10 mouse cellular contexts compared by ENCODE assay signal in the genomic region with DNA sequence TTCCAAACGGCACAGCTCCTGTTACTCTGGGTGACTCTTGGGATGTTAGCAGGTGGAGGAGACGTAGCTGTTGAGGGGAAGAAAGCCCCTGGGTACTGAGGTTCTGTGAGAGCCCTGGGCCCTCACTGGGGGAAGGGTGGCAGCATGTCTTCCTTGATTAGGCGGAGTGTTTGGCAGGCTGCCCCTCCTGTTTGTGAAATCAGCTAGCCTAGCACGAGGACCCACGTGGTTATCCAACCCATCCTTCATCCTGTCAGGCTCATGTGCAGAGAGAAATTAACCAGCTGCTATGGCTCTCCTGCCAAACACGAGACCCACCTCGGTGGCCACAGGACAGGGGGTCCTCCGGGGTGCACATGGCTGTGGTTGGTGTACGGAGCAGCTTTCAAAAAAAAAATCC.
DNase-seq lines count a peak whose midpoint lies in the region; ATAC-seq lines count a peak whose summit lies in the region.
"Had no signal": no experiment of that assay in that cellular context is flagged by ENCODE, and none has a peak within 500 bp of the region (broad histone marks: within the 10 kb centered on the region; RNA-seq: fewer than 3 reads in every experiment).

No protein-coding gene starts in this region.

- no peaks in the 10 kb centered on the region for H3K36me3 ChIP-seq in hindbrain, embryonic 11.5 days (ENCODE audit: control insufficient read depth, insufficient read depth, low read length)
- H3K36me3 ChIP-seq in hindbrain, embryonic 10.5 days, result no peaks in the 10 kb centered on the region
- H3K36me3 ChIP-seq in kidney, embryonic 15.5 days, result no peaks in the 10 kb centered on the region
- H3K36me3 ChIP-seq: embryonic facial prominence, embryonic 12.5 days; liver, embryonic 15.5 days had no signal

- DNase-seq in hindbrain, embryonic 11.5 days (ENCODE audit: low spot score), result peak; percentile 52
- DNase-seq in hindbrain, embryonic 10.5 days (ENCODE audit: low spot score), result no peak
- peak; percentile 55 to 87 for DNase-seq in adrenal gland, adult (ENCODE audit: inconsistent age in 2 of 2, low spot score in 1 of 2)
- peak; percentile 63 for DNase-seq in gastrocnemius, postnatal 14 days
- DNase-seq in lung, postnatal 36 days, result peak; percentile 82
- no peak for DNase-seq in cerebellum, adult 11-12 months
- no peak for DNase-seq in spleen, postnatal 4 days (ENCODE audit: low spot score in 2 of 2)

- ATAC-seq in hindbrain, embryonic 11.5 days (ENCODE audit: low FRiP score), result peak; percentile 45; the same call in 1 of the 2 replicates
- ATAC-seq in kidney, embryonic 15.5 days (replicated peaks; ENCODE audit: low FRiP score), result 0 out of 2 replicates have a peak, but pooled peaks have one; percentile 24

- intact Hi-C loops in gastrocnemius, postnatal 14 days (cut with DNase I; ENCODE audit: low total_unique reads), result no loop called here

- no peak overlapping the region for H3K4me2 ChIP-seq in hindbrain, embryonic 11.5 days (replicated peaks; ENCODE audit: low read depth, low read length)
- H3K4me2 ChIP-seq in kidney, embryonic 15.5 days, result no peak overlapping the region
- H3K4me2 ChIP-seq: embryonic facial prominence, embryonic 12.5 days; liver, embryonic 15.5 days had no signal

- H3K9ac ChIP-seq in hindbrain, embryonic 11.5 days (ENCODE audit: low read depth, low read length), result no peak overlapping the region
- H3K9ac ChIP-seq in kidney, embryonic 15.5 days, result no peak overlapping the region
- H3K9ac ChIP-seq: embryonic facial prominence, embryonic 12.5 days; liver, embryonic 15.5 days had no signal

- H3K4me3 ChIP-seq in hindbrain, embryonic 11.5 days (ENCODE audit: low read depth, low read length), result no peak overlapping the region
- H3K4me3 ChIP-seq in hindbrain, embryonic 10.5 days, result no peak overlapping the region
- H3K4me3 ChIP-seq in kidney, embryonic 15.5 days (replicated peaks), result no peak overlapping the region
- H3K4me3 ChIP-seq: embryonic facial prominence, embryonic 12.5 days; liver, embryonic 15.5 days had no signal

- H3K27me3 ChIP-seq in hindbrain, embryonic 11.5 days (ENCODE audit: control insufficient read depth, insufficient read depth, low read length), result no peaks in the 10 kb centered on the region
- 0 out of 2 replicates have a peak, but pooled peaks cover 9% of the 10 kb centered on the region for H3K27me3 ChIP-seq in hindbrain, embryonic 10.5 days (ENCODE audit: insufficient read depth, poor library complexity, severe bottlenecking)
- H3K27me3 ChIP-seq in kidney, embryonic 15.5 days, result no peaks in the 10 kb centered on the region
- H3K27me3 ChIP-seq: embryonic facial prominence, embryonic 12.5 days; liver, embryonic 15.5 days had no signal

- H3K4me1 ChIP-seq in hindbrain, embryonic 11.5 days (replicated peaks; ENCODE audit: control insufficient read depth, insufficient read depth, low read length), result peaks cover 2% of the 10 kb centered on the region; the same call in 1 of the 2 replicates
- peaks cover 49% of the 10 kb centered on the region for H3K4me1 ChIP-seq in hindbrain, embryonic 10.5 days (replicated peaks)
- peaks cover 45% of the 10 kb centered on the region for H3K4me1 ChIP-seq in kidney, embryonic 15.5 days
- H3K4me1 ChIP-seq: liver, embryonic 15.5 days had no signal

- no peak overlapping the region for H3K27ac ChIP-seq in hindbrain, embryonic 11.5 days (ENCODE audit: low read depth, low read length)
- no peak overlapping the region for H3K27ac ChIP-seq in hindbrain, embryonic 10.5 days
- H3K27ac ChIP-seq in kidney, embryonic 15.5 days, result no peak overlapping the region
- H3K27ac ChIP-seq: embryonic facial prominence, embryonic 12.5 days; liver, embryonic 15.5 days had no signal

- no peaks in the 10 kb centered on the region for H3K9me3 ChIP-seq in hindbrain, embryonic 11.5 days (ENCODE audit: control insufficient read depth, low read length)
- H3K9me3 ChIP-seq in hindbrain, embryonic 10.5 days, result no peaks in the 10 kb centered on the region
- H3K9me3 ChIP-seq in kidney, embryonic 15.5 days (replicated peaks), result no peaks in the 10 kb centered on the region
- H3K9me3 ChIP-seq: embryonic facial prominence, embryonic 12.5 days; liver, embryonic 15.5 days had no signal

- 42% methylated on average over 9 of the region's 9 CpGs for WGBS in hindbrain, embryonic 11.5 days
- WGBS in hindbrain, embryonic 10.5 days, result 72% methylated on average over 9 of the region's 9 CpGs
- 25% methylated on average over 9 of the region's 9 CpGs for WGBS in kidney, embryonic 15.5 days

Comparison
In these comparisons a context has a peak if more than half of its experiments do, and no peak if none do; other contexts are left out.
1. DNase-seq: peak in hindbrain, embryonic 11.5 days (single experiment), adrenal gland, adult (2 of 2), gastrocnemius, postnatal 14 days (single experiment) and lung, postnatal 36 days (single experiment); none in hindbrain, embryonic 10.5 days (single experiment), cerebellum, adult 11-12 months (single experiment) and spleen, postnatal 4 days (0 of 2).